Mouse (Mus musculus): ENCODE measurements at regions not wholly inside any gene's neighbourhood (a gene's known extent, or its start where the extent isn't known, plus 50 kb on each side); places are given as distances from the start of the nearest gene placed in this dataset.

GRCm38 (mm10) chr15:41359276-41359675 is 1225.1 kb downstream of the 9330182O14Rik start:
- TF ChIP-seq POLR2A (IDR thresholded peaks at IDR 0.05; ENCODE audit: control insufficient read depth in 1 of 2, insufficient read depth in 1 of 2, low read depth in 1 of 2, low read length in 2 of 2, poor library complexity in 1 of 2): no peak
- no peak for TF ChIP-seq CTCF (IDR thresholded peaks at IDR 0.05 in 2 of 3, conservative IDR thresholded peaks at IDR 0.05 in 1 of 3; ENCODE audit: control insufficient read depth in 1 of 3, insufficient read depth in 1 of 3, low read depth in 2 of 3, low read length in 3 of 3, poor library complexity in 1 of 3, severe bottlenecking in 1 of 3)
- TF ChIP-seq ZMIZ1 (IDR thresholded peaks at IDR 0.05; ENCODE audit: low read depth, low read length): no peak

All from MEL (cell line).